Mouse (Mus musculus) embryonic facial prominence, embryonic 11.5 days (tissue): ENCODE measurements around the gene Fancg. TPM values are rescaled to one million over a fixed set of nuclear protein-coding genes. Genes with fewer than 3 reads are reported as not detected.

Source experiments
- ATAC-seq: fragments of 200-750 bp; cut with Nextera tagmentation; replicated peaks from 2 replicates; pipeline ENCODE4 v1.8.0; 2017; ENCODE audit warnings: low read depth; ENCODE audit not compliant: insufficient number of reproducible peaks, low FRiP score, low TSS enrichment
- DNase-seq: peaks from one replicate; pipeline ENCODE4 v3.0.0-alpha.2; 2015; ENCODE audit warnings: low spot score
- H3K27ac ChIP-seq: fragments of 300-500 bp; sonication (generic); replicated peaks from 2 replicates; pipeline ENCODE4 v1.5.1; 2014; ENCODE audit warnings: mild to moderate bottlenecking, low read depth, low read length, control low read depth
- H3K27me3 ChIP-seq: fragments of 300-500 bp; sonication (generic); 2 replicates; pipeline ENCODE4 v1.6.1; 2014; ENCODE audit warnings: mild to moderate bottlenecking, low read length, moderate library complexity, mixed read lengths; ENCODE audit not compliant: control insufficient read depth, insufficient read depth
- H3K36me3 ChIP-seq: fragments of 300-500 bp; sonication (generic); replicated peaks from 2 replicates; pipeline ENCODE4 v1.6.1; 2014; ENCODE audit warnings: low read depth, mild to moderate bottlenecking, low read length, moderate library complexity, mixed read lengths; ENCODE audit not compliant: control insufficient read depth, insufficient read depth
- H3K4me1 ChIP-seq: fragments of 300-500 bp; sonication (generic); 2 replicates; pipeline ENCODE4 v1.6.1; 2014; ENCODE audit warnings: low read length, mixed read lengths; ENCODE audit not compliant: control insufficient read depth, insufficient read depth
- H3K4me2 ChIP-seq: fragments of 300-500 bp; sonication (generic); 2 replicates; pipeline ENCODE4 v1.6.1; 2014; ENCODE audit warnings: low read depth, mild to moderate bottlenecking, control low read depth, low read length, moderate library complexity
- H3K4me3 ChIP-seq: fragments of 300-500 bp; sonication (generic); 2 replicates; pipeline ENCODE4 v1.5.1; 2014; ENCODE audit warnings: low read depth, low read length, control low read depth
- H3K9ac ChIP-seq: fragments of 300-500 bp; sonication (generic); replicated peaks from 2 replicates; pipeline ENCODE4 v1.6.1; 2014; ENCODE audit warnings: mild to moderate bottlenecking, control low read depth, low read length
- H3K9me3 ChIP-seq: fragments of 300-500 bp; sonication (generic); replicated peaks from 2 replicates; pipeline ENCODE4 v1.6.1; 2016; ENCODE audit warnings: mild to moderate bottlenecking, low read length, inconsistent platforms, mixed read lengths; ENCODE audit not compliant: control insufficient read depth
- WGBS: fragments of 180-500 bp; shearing (Covaris S2); extraction: QIAGEN DNeasy Blood & Tissue Kit; methylation state at CpG from one replicate; pipeline ENCODE4 v1.1.7; 2014; 5-methylcytosine and 5-hydroxymethylcytosine counted together
- polyA plus RNA-seq: library from polyadenylated mRNA; unstranded; fragments of >200 nt; fragmentation: Nextera tagmentation; extraction: Ambion mirVana; gene quantifications from 2 replicates; pipeline ENCODE4 v1.2.1, GENCODE M21; 2014

Fancg gene
- polyA plus RNA-seq = 19.7 and 22.7 TPM in 2 replicates

GRCm38 (mm10) chr4:43010161-43011038 lies at the start of gene Fancg:
Gene Fancg, minus strand, starts transcription at chr4:43010506.
- Histone ChIP-seq H3K9ac (peak within 1 kb of the TSS; percentile 69), H3K4me2 (peak within 1 kb of the TSS; percentile 74), H3K27me3 (no peaks in the 10 kb centered on the region), H3K9me3 (no peaks in the 10 kb centered on the region), H3K27ac (peak within 1 kb of the TSS; percentile 28; the same call in 1 of the 2 replicates), H3K36me3 (no peaks in the 10 kb centered on the region), H3K4me3 (peak within 1 kb of the TSS; percentile 73), H3K4me1 (no peaks in the 10 kb centered on the region)
- peak; percentile 92 for ATAC-seq
- 1% methylated on average over 37 of the region's 37 CpGs for WGBS
- DNase-seq = peak; percentile 91

- ATAC-seq (no peak), DNase-seq (no peak)
- H3K27me3 ChIP-seq = peaks cover 6% of the 10 kb centered on the region
- no peak overlapping the region for H3K27ac ChIP-seq
- H3K9ac ChIP-seq = peak overlapping the region; percentile 65; the same call in 1 of the 2 replicates
- H3K36me3 ChIP-seq = no peaks in the 10 kb centered on the region
- H3K9me3 ChIP-seq = no peaks in the 10 kb centered on the region
- WGBS = 41% methylated on average over 3 of the region's 3 CpGs
- peak overlapping the region; percentile 63 for H3K4me3 ChIP-seq
- 0 out of 2 replicates have a peak, but pooled peaks cover 2% of the 10 kb centered on the region for H3K4me1 ChIP-seq
- peak overlapping the region; percentile 95 for H3K4me2 ChIP-seq
These were observed 49.4 kb upstream of the Fancg start for GRCm38 (mm10) chr4:43059697-43060096.

GRCm38 (mm10) chr4:43058753-43059654 lies 48.7 kb upstream of the Fancg start, which contains the start of gene Unc13b:
Gene Unc13b, plus strand, starts transcription at chr4:43058953.
- no peak within 1 kb of the TSS for H3K27ac ChIP-seq
- H3K4me2 ChIP-seq = peak within 1 kb of the TSS; percentile 95
- H3K4me3 ChIP-seq = peak within 1 kb of the TSS; percentile 63
- H3K4me1 ChIP-seq = 0 out of 2 replicates have a peak, but pooled peaks cover 2% of the 10 kb centered on the region
- DNase-seq (peak; percentile 92), ATAC-seq (peak; percentile 89)
- H3K36me3 ChIP-seq = no peaks in the 10 kb centered on the region
- H3K9ac ChIP-seq = peak within 1 kb of the TSS; percentile 65
- H3K27me3 ChIP-seq = peaks cover 6% of the 10 kb centered on the region
- under 1% methylated on average over 87 of the region's 90 CpGs for WGBS
- no peaks in the 10 kb centered on the region for H3K9me3 ChIP-seq

DNA sequence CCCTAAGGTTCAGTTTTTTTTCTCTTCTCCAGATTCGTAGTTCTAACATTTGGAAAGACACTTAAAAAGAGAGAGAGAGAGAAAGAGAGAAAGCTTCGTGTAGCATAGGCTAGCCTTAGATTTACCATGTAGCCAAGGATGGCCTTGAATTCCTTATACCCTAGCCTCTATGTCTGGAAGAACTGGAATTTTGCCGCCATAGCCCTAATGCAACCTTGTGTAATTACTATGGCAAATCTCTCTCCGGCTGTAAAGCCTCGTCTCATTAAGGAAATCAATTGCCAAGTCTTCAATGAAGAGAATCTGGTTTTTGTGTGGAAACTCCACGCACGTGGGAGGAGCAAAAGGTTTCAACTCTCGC lies 48.1 kb upstream of the Fancg start:
- peak overlapping the region; percentile 63 for H3K4me3 ChIP-seq
- H3K4me1 ChIP-seq = 0 out of 2 replicates have a peak, but pooled peaks cover 2% of the 10 kb centered on the region
- peaks cover 6% of the 10 kb centered on the region for H3K27me3 ChIP-seq
- no peak overlapping the region for H3K9ac ChIP-seq
- H3K36me3 ChIP-seq = no peaks in the 10 kb centered on the region
- no peak overlapping the region for H3K27ac ChIP-seq
- H3K4me2 ChIP-seq = peak overlapping the region; percentile 95
- no peak for ATAC-seq
- no peak for DNase-seq
- 25% methylated on average over 8 of the region's 8 CpGs for WGBS
- no peaks in the 10 kb centered on the region for H3K9me3 ChIP-seq

DNA sequence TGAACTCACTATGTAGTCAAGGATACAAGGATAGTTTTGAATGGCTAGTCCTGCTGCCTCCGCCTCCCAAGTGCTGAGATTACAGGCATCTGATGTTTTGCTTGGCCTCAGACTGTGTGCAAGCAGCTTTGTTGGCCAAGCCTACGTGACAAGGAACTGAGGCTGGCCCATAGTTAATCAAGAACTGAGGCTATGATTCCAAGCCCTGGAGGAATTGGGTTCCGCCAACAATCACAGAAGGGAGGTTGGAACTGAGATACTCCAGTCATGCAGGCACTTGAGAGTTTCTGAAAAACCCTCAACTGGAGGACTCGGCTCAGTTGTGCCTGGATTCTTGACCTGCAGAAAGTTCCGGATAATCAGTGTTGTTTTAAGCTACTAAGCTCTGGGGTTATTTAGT lies 47.3 kb upstream of the Fancg start:
- H3K4me3 ChIP-seq = no peak overlapping the region
- DNase-seq = no peak
- 90% methylated on average over 5 of the region's 5 CpGs for WGBS
- 0 out of 2 replicates have a peak, but pooled peaks cover 2% of the 10 kb centered on the region for H3K4me1 ChIP-seq
- peaks cover 6% of the 10 kb centered on the region for H3K27me3 ChIP-seq
- ATAC-seq = no peak
- H3K9me3 ChIP-seq = no peaks in the 10 kb centered on the region
- H3K9ac ChIP-seq = no peak overlapping the region
- H3K36me3 ChIP-seq = no peaks in the 10 kb centered on the region
- H3K4me2 ChIP-seq = no peak overlapping the region
- no peak overlapping the region for H3K27ac ChIP-seq

- WGBS = 10% methylated on average over 4 of the region's 4 CpGs
- no peak overlapping the region for H3K27ac ChIP-seq
- H3K36me3 ChIP-seq = no peaks in the 10 kb centered on the region
- ATAC-seq = no peak
- DNase-seq = peak; percentile 86
- no peaks in the 10 kb centered on the region for H3K9me3 ChIP-seq
- H3K9ac ChIP-seq = no peak overlapping the region
- no peak overlapping the region for H3K4me2 ChIP-seq
- no peaks in the 10 kb centered on the region for H3K4me1 ChIP-seq
- H3K27me3 ChIP-seq = no peaks in the 10 kb centered on the region
- H3K4me3 ChIP-seq = no peak overlapping the region
These were observed 42.3 kb upstream of the Fancg start for GRCm38 (mm10) chr4:43052627-43053026.

- peak; percentile 92 for DNase-seq
- no peak overlapping the region for H3K4me3 ChIP-seq
- no peak for ATAC-seq
- peaks cover 5% of the 10 kb centered on the region; the same call in 1 of the 2 replicates for H3K4me1 ChIP-seq
- H3K27ac ChIP-seq = no peak overlapping the region
- H3K4me2 ChIP-seq = no peak overlapping the region
- 5% methylated on average over 5 of the region's 5 CpGs for WGBS
- H3K9me3 ChIP-seq = no peaks in the 10 kb centered on the region
- no peaks in the 10 kb centered on the region for H3K36me3 ChIP-seq
- no peaks in the 10 kb centered on the region for H3K27me3 ChIP-seq
- H3K9ac ChIP-seq = no peak overlapping the region; the same call in 1 of the 2 replicates
These were observed 36.9 kb upstream of the Fancg start for GRCm38 (mm10) chr4:43047231-43047630.
